In the genomic region with DNA sequence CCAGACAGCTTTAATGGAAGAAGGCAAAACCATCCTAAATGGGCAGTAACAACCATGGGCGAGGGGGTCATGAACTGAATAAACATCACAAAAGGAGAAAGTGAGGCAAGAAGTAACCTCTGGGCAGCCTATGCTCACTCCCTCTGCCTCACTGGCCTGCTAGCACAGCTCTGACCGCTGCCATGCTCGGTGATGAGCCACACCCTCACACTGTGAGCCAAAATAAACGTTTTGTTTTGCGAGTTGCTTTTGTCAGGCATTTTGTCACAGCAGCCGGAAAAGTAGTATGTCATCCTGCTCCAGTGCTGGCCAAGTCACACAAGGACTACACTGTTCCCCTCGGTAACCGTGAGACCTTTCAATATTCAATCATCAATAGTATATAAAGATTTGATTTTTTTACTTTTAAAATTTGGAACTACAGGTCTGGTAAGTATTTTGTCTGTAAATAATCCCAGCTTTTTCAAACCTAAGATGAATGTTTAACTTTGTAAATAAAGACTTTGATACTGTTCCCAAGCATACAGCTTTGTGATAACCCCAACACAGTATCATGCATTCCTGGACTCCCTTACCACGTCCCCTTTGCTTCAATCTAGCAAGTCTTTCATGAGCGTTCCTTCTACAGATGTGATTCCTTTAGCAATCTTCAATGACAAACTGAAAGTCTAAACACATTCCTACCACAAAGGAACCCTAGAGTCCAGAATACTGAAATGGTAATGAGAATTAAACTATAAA, we compare ENCODE assay signal across 20 mouse cellular contexts. TPM values are rescaled to one million over a fixed set of nuclear protein-coding genes. Genes with fewer than 3 reads are reported as not detected.
DNase-seq lines count a peak whose midpoint lies in the region; ATAC-seq and TF ChIP-seq lines count a peak whose summit lies in the region.
"Had no signal": no experiment of that assay in that cellular context is flagged by ENCODE, and none has a peak within 500 bp of the region (broad histone marks: within the 10 kb centered on the region; RNA-seq: fewer than 3 reads in every experiment).

No protein-coding gene starts in this region.

- peak; percentile 22; the same call in 1 of the 2 replicates for ATAC-seq in heart, embryonic 12.5 days (ENCODE audit: insufficient number of reproducible peaks, low FRiP score)
- ATAC-seq in intestine, embryonic 16.5 days: peak; percentile 23; the same call in 1 of the 2 replicates
- ATAC-seq in stomach, embryonic 15.5 days (ENCODE audit: insufficient read depth, low FRiP score, low read depth): peak; percentile 35; the same call in 1 of the 2 replicates
- ATAC-seq in monocyte, adult 5-6 weeks (replicated peaks; ENCODE audit: insufficient number of reproducible peaks, low FRiP score, low TSS enrichment, poor library complexity, severe bottlenecking): no peak
- ATAC-seq: midbrain, embryonic 16.5 days had no signal

- H3K9me3 ChIP-seq in heart, embryonic 12.5 days (replicated peaks): no peaks in the 10 kb centered on the region
- H3K9me3 ChIP-seq in intestine, embryonic 16.5 days (ENCODE audit: control insufficient read depth, low read length): no peaks in the 10 kb centered on the region
- H3K9me3 ChIP-seq in stomach, embryonic 15.5 days: no peaks in the 10 kb centered on the region
- H3K9me3 ChIP-seq: forebrain, embryonic 10.5 days; G1E; limb, embryonic 10.5 days; lung, embryonic 15.5 days had no signal

- no peak overlapping the region for H3K27ac ChIP-seq in heart, embryonic 12.5 days (ENCODE audit: poor library complexity, severe bottlenecking)
- no peak overlapping the region for H3K27ac ChIP-seq in intestine, embryonic 16.5 days (ENCODE audit: low read length)
- H3K27ac ChIP-seq in stomach, embryonic 15.5 days: no peak overlapping the region
- H3K27ac ChIP-seq: forebrain, embryonic 10.5 days; layer of hippocampus, adult 2 months; limb, embryonic 10.5 days; lung, embryonic 15.5 days had no signal

- intact Hi-C loops in heart, postnatal 10 days (cut with DNase I): no loop called here

- no peak for DNase-seq in heart, postnatal 10 days
- DNase-seq in lung, postnatal 36 days: peak; percentile 51
- no peak for DNase-seq in lung, adult 2 months
- no peak for DNase-seq in adrenal gland, postnatal 14 days
- DNase-seq: adrenal gland, postnatal 25 days; cerebellum, adult 8-10 months; gastrocnemius, postnatal 14 days; kidney, postnatal 10 days; right cerebral cortex, postnatal 14 days; thymus, postnatal 36 days had no signal

- H3K4me1 ChIP-seq in heart, embryonic 12.5 days (replicated peaks): peaks cover 17% of the 10 kb centered on the region
- peaks cover 15% of the 10 kb centered on the region for H3K4me1 ChIP-seq in lung, adult 2 months (ENCODE audit: control insufficient read depth, insufficient read depth, low read length)
- H3K4me1 ChIP-seq in intestine, embryonic 16.5 days (ENCODE audit: control insufficient read depth, insufficient read depth, low read length): peaks cover 10% of the 10 kb centered on the region
- peaks cover 7% of the 10 kb centered on the region; the same call in 1 of the 2 replicates for H3K4me1 ChIP-seq in stomach, embryonic 15.5 days

- H3K4me2 ChIP-seq in heart, embryonic 12.5 days: no peak overlapping the region
- no peak overlapping the region for H3K4me2 ChIP-seq in intestine, embryonic 16.5 days (ENCODE audit: low read depth, low read length)
- no peak overlapping the region for H3K4me2 ChIP-seq in stomach, embryonic 15.5 days
- H3K4me2 ChIP-seq: lung, embryonic 15.5 days had no signal

- H3K9ac ChIP-seq in heart, embryonic 12.5 days: no peak overlapping the region
- H3K9ac ChIP-seq in intestine, embryonic 16.5 days (ENCODE audit: low read depth, low read length): no peak overlapping the region
- H3K9ac ChIP-seq in stomach, embryonic 15.5 days: no peak overlapping the region
- H3K9ac ChIP-seq: lung, embryonic 15.5 days had no signal

- no peak for TF ChIP-seq CTCF in lung, adult 2 months (IDR thresholded peaks at IDR 0.05; ENCODE audit: insufficient read depth, low read length)

- TF ChIP-seq POLR2A in lung, adult 2 months (IDR thresholded peaks at IDR 0.05; ENCODE audit: borderline replicate concordance, extremely low read depth, low read depth, low read length): no peak

- no peak overlapping the region for H3K4me3 ChIP-seq in heart, embryonic 12.5 days
- no peak overlapping the region for H3K4me3 ChIP-seq in lung, adult 2 months (replicated peaks; ENCODE audit: extremely low read depth, low read depth, low read length)
- no peak overlapping the region for H3K4me3 ChIP-seq in intestine, embryonic 16.5 days (ENCODE audit: low read length)
- no peak overlapping the region for H3K4me3 ChIP-seq in stomach, embryonic 15.5 days (replicated peaks)
- H3K4me3 ChIP-seq: forebrain, embryonic 10.5 days; layer of hippocampus, adult 2 months; limb, embryonic 10.5 days; lung, embryonic 15.5 days had no signal

- no peaks in the 10 kb centered on the region for H3K27me3 ChIP-seq in heart, embryonic 12.5 days (replicated peaks)
- H3K27me3 ChIP-seq in intestine, embryonic 16.5 days (replicated peaks; ENCODE audit: control insufficient read depth, insufficient read depth, low read length): no peaks in the 10 kb centered on the region
- no peaks in the 10 kb centered on the region for H3K27me3 ChIP-seq in stomach, embryonic 15.5 days (replicated peaks)
- H3K27me3 ChIP-seq: lung, embryonic 15.5 days had no signal

- no peaks in the 10 kb centered on the region for H3K36me3 ChIP-seq in heart, embryonic 12.5 days
- H3K36me3 ChIP-seq in intestine, embryonic 16.5 days (ENCODE audit: control insufficient read depth, insufficient read depth, low read length): no peaks in the 10 kb centered on the region
- no peaks in the 10 kb centered on the region for H3K36me3 ChIP-seq in stomach, embryonic 15.5 days

- 52% methylated on average over 10 of the region's 10 CpGs for WGBS in heart, embryonic 12.5 days
- WGBS in lung, adult 2 months: 38% methylated on average over 10 of the region's 10 CpGs
- WGBS in intestine, embryonic 16.5 days: 61% methylated on average over 10 of the region's 10 CpGs
- 63% methylated on average over 10 of the region's 10 CpGs for WGBS in stomach, embryonic 15.5 days

RNA-seq across cellular contexts. Expression of gene Wasl, which starts 7.0 kb away (rescaled TPM):
- 66.1 and 66.7 TPM in 2 replicates for polyA plus RNA-seq in heart, embryonic 12.5 days (2016; fragmentation: Nextera tagmentation; extraction: Ambion mirVana)
- 10 to 100 TPM; 35.1 to 36.4 TPM for total RNA-seq in heart, postnatal 10 days (2021)
- polyA plus RNA-seq in lung, adult 2 months (2012; rRNA removed): 70.0 and 123 TPM in 2 replicates
- polyA plus RNA-seq in intestine, embryonic 16.5 days (2015; fragmentation: Nextera tagmentation; extraction: Ambion mirVana): 76.6 and 85.0 TPM in 2 replicates
- 70.3 and 73.1 TPM in 2 replicates for polyA plus RNA-seq in stomach, embryonic 15.5 days (2015; fragmentation: Nextera tagmentation; extraction: Ambion mirVana)
- total RNA-seq in adrenal gland, postnatal 14 days (2021): 50.5 and 53.9 TPM in 2 replicates
- 6.4 to 20.8 TPM (median 13.4 TPM) in 3 replicates for total RNA-seq in monocyte, adult 5-6 weeks (2017)
